9 mouse cellular contexts compared by ENCODE assay signal in the genomic region with DNA sequence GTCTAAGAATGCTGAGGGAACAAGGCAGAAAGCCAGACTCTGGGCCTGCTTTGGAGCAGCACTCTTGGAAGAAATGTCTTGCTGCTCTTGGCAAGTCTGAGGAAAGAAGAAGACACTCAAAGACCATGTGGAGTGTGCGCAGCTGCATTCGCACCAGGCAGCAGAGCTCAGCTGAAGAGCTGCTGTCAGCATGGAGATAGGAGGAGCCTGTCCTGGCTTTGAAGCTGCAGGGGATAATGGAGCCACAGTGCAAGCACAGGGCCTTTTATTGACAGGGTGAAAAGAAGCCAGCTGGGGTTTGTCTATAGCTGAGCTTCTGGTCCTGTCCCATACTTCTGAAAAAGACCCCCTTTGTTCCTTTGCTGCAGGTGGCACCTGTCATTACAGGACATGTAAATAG.
DNase-seq lines count a peak whose midpoint lies in the region; ATAC-seq lines count a peak whose summit lies in the region.
"Had no signal": no experiment of that assay in that cellular context is flagged by ENCODE, and none has a peak within 500 bp of the region (broad histone marks: within the 10 kb centered on the region; RNA-seq: fewer than 3 reads in every experiment).

No protein-coding gene starts in this region.

- DNase-seq in heart, adult 11 months, result peak; percentile 82
- peak; percentile 80 for DNase-seq in brain, adult 2 months (ENCODE audit: low read depth, low spot score)
- DNase-seq in midbrain, embryonic 10.5 days (ENCODE audit: low spot score), result peak; percentile 59
- DNase-seq in lung, adult 18-20 months, result no peak

- H3K4me2 ChIP-seq in heart, embryonic 11.5 days, result no peak overlapping the region
- H3K4me2 ChIP-seq in forebrain, embryonic 16.5 days (ENCODE audit: low read length), result no peak overlapping the region

- no peak overlapping the region for H3K27ac ChIP-seq in heart, embryonic 11.5 days (ENCODE audit: low read depth, low read length)
- H3K27ac ChIP-seq in forebrain, embryonic 16.5 days (ENCODE audit: low read length), result no peak overlapping the region
- peak overlapping the region; percentile 84 for H3K27ac ChIP-seq in midbrain, embryonic 10.5 days (replicated peaks)

- no peak overlapping the region for H3K4me3 ChIP-seq in heart, embryonic 11.5 days (ENCODE audit: low read depth, low read length)
- H3K4me3 ChIP-seq in forebrain, embryonic 16.5 days (replicated peaks; ENCODE audit: low read length), result no peak overlapping the region
- no peak overlapping the region for H3K4me3 ChIP-seq in midbrain, embryonic 10.5 days
- H3K4me3 ChIP-seq: myocyte had no signal

- no peaks in the 10 kb centered on the region for H3K9me3 ChIP-seq in heart, embryonic 11.5 days (replicated peaks; ENCODE audit: control insufficient read depth, low read length)
- H3K9me3 ChIP-seq in forebrain, embryonic 16.5 days (ENCODE audit: control insufficient read depth, low read length), result no peaks in the 10 kb centered on the region
- no peaks in the 10 kb centered on the region for H3K9me3 ChIP-seq in midbrain, embryonic 10.5 days (replicated peaks)

- H3K27me3 ChIP-seq in heart, embryonic 11.5 days (ENCODE audit: control insufficient read depth, insufficient read depth, low read length), result no peaks in the 10 kb centered on the region
- no peaks in the 10 kb centered on the region for H3K27me3 ChIP-seq in forebrain, embryonic 16.5 days (replicated peaks; ENCODE audit: control insufficient read depth, insufficient read depth, low read length)
- H3K27me3 ChIP-seq in midbrain, embryonic 10.5 days (ENCODE audit: low read depth, poor library complexity, severe bottlenecking), result no peaks in the 10 kb centered on the region

- ATAC-seq in heart, embryonic 11.5 days (replicated peaks; ENCODE audit: insufficient number of reproducible peaks, low FRiP score, low TSS enrichment), result no peak
- peak; percentile 93 for ATAC-seq in forebrain, embryonic 16.5 days
- no peak for ATAC-seq in monocyte, adult 5-6 weeks (replicated peaks; ENCODE audit: insufficient number of reproducible peaks, low FRiP score, low TSS enrichment, poor library complexity, severe bottlenecking)
- no peak for ATAC-seq in megakaryocyte, adult 5-6 weeks (ENCODE audit: poor library complexity, severe bottlenecking)

- no peak overlapping the region for H3K9ac ChIP-seq in heart, embryonic 11.5 days (ENCODE audit: low read depth, low read length)
- H3K9ac ChIP-seq in forebrain, embryonic 16.5 days (replicated peaks; ENCODE audit: low read depth, low read length), result no peak overlapping the region

- H3K36me3 ChIP-seq in heart, embryonic 11.5 days (ENCODE audit: control insufficient read depth, insufficient read depth, low read length), result no peaks in the 10 kb centered on the region
- H3K36me3 ChIP-seq in forebrain, embryonic 16.5 days (ENCODE audit: control insufficient read depth, insufficient read depth), result no peaks in the 10 kb centered on the region
- H3K36me3 ChIP-seq in midbrain, embryonic 10.5 days, result no peaks in the 10 kb centered on the region

- WGBS in heart, embryonic 11.5 days (ENCODE audit: insufficient replicate concordance), result 6% methylated on average over 2 of the region's 2 CpGs
- 9% methylated on average over 2 of the region's 2 CpGs for WGBS in forebrain, embryonic 16.5 days
- WGBS in midbrain, embryonic 10.5 days, result 11% methylated on average over 2 of the region's 2 CpGs

- peaks cover 6% of the 10 kb centered on the region; the same call in 1 of the 2 replicates for H3K4me1 ChIP-seq in heart, embryonic 11.5 days (ENCODE audit: control insufficient read depth, insufficient read depth, low read length)
- H3K4me1 ChIP-seq in forebrain, embryonic 16.5 days (replicated peaks; ENCODE audit: control insufficient read depth, insufficient read depth, low read length), result peaks cover 7% of the 10 kb centered on the region
- peaks cover 22% of the 10 kb centered on the region for H3K4me1 ChIP-seq in midbrain, embryonic 10.5 days

Comparison
In these comparisons a context has a peak if more than half of its experiments do, and no peak if none do; other contexts are left out.
1. DNase-seq: peak in heart, adult 11 months (single experiment), brain, adult 2 months (single experiment) and midbrain, embryonic 10.5 days (single experiment); none in lung, adult 18-20 months (0 of 2).